ENCODE assay signal across 18 mouse cellular contexts in genomic region chr16:95259505-95259904, GRCm38 (mm10). TPM values are rescaled to one million over a fixed set of nuclear protein-coding genes. Genes with fewer than 3 reads are reported as not detected.
DNase-seq lines count a peak whose midpoint lies in the region; ATAC-seq and TF ChIP-seq lines count a peak whose summit lies in the region.
"Had no signal": no experiment of that assay in that cellular context is flagged by ENCODE, and none has a peak within 500 bp of the region (broad histone marks: within the 10 kb centered on the region; RNA-seq: fewer than 3 reads in every experiment).

No protein-coding gene starts in this region.

- no peak for DNase-seq in limb, embryonic 10.5 days (ENCODE audit: low spot score)
- DNase-seq in Patski (ENCODE audit: low read depth, low spot score): peak; percentile 75
- DNase-seq in kidney, postnatal 0 days (ENCODE audit: low spot score): no peak
- peak; percentile 50 for DNase-seq in lung, postnatal 36 days
- DNase-seq in adrenal gland, postnatal 14 days: no peak
- no peak for DNase-seq in frontal cortex, postnatal 14 days (ENCODE audit: low spot score in 2 of 2)
- DNase-seq: cerebellum, postnatal 10 days; heart, adult 18-20 months had no signal

- peaks cover 13% of the 10 kb centered on the region; the same call in 1 of the 2 replicates for H3K27me3 ChIP-seq in limb, embryonic 13.5 days
- H3K27me3 ChIP-seq in limb, embryonic 10.5 days (ENCODE audit: low read depth, poor library complexity, severe bottlenecking): peaks cover 26% of the 10 kb centered on the region
- no peaks in the 10 kb centered on the region for H3K27me3 ChIP-seq in Patski
- H3K27me3 ChIP-seq in kidney, postnatal 0 days (ENCODE audit: insufficient read depth, low read length): no peaks in the 10 kb centered on the region
- H3K27me3 ChIP-seq: forebrain, embryonic 15.5 days had no signal

- no peaks in the 10 kb centered on the region for H3K36me3 ChIP-seq in limb, embryonic 13.5 days
- H3K36me3 ChIP-seq in limb, embryonic 10.5 days: no peaks in the 10 kb centered on the region
- no peaks in the 10 kb centered on the region for H3K36me3 ChIP-seq in kidney, postnatal 0 days (ENCODE audit: insufficient read depth, low read length)
- H3K36me3 ChIP-seq: forebrain, embryonic 15.5 days; heart, embryonic 15.5 days; liver, embryonic 15.5 days had no signal

- no peak overlapping the region for H3K4me3 ChIP-seq in limb, embryonic 13.5 days
- H3K4me3 ChIP-seq in limb, embryonic 10.5 days: no peak overlapping the region
- H3K4me3 ChIP-seq in kidney, postnatal 0 days (replicated peaks; ENCODE audit: low read depth, low read length): no peak overlapping the region
- H3K4me3 ChIP-seq: erythroblast, embryonic 14.5 days; forebrain, embryonic 15.5 days; heart, embryonic 15.5 days; left cerebral cortex, adult 2 months; liver, embryonic 15.5 days; megakaryocyte, embryonic 14.5 days had no signal

- no peak overlapping the region for H3K9ac ChIP-seq in limb, embryonic 13.5 days
- H3K9ac ChIP-seq in kidney, postnatal 0 days (ENCODE audit: low read depth, low read length): no peak overlapping the region
- H3K9ac ChIP-seq: forebrain, embryonic 15.5 days; heart, embryonic 15.5 days; liver, embryonic 15.5 days had no signal

- POLR2A ChIA-PET in Patski (lab: Charles Lee): no interaction called here

- peak overlapping the region; percentile 23; the same call in 1 of the 2 replicates for H3K4me2 ChIP-seq in limb, embryonic 13.5 days (replicated peaks)
- peak overlapping the region; percentile 18; the same call in 1 of the 2 replicates for H3K4me2 ChIP-seq in kidney, postnatal 0 days (ENCODE audit: low read length)
- H3K4me2 ChIP-seq: forebrain, embryonic 15.5 days; heart, embryonic 15.5 days; liver, embryonic 15.5 days had no signal

- H3K9me3 ChIP-seq in limb, embryonic 13.5 days: no peaks in the 10 kb centered on the region
- no peaks in the 10 kb centered on the region for H3K9me3 ChIP-seq in limb, embryonic 10.5 days (replicated peaks)
- H3K9me3 ChIP-seq in kidney, postnatal 0 days (replicated peaks; ENCODE audit: low read length): no peaks in the 10 kb centered on the region
- H3K9me3 ChIP-seq: forebrain, embryonic 15.5 days; heart, embryonic 15.5 days; liver, embryonic 15.5 days; megakaryocyte, embryonic 14.5 days had no signal

- H3K4me1 ChIP-seq in limb, embryonic 13.5 days: peaks cover 59% of the 10 kb centered on the region
- peaks cover 57% of the 10 kb centered on the region for H3K4me1 ChIP-seq in limb, embryonic 10.5 days
- no peaks in the 10 kb centered on the region for H3K4me1 ChIP-seq in kidney, postnatal 0 days (replicated peaks; ENCODE audit: insufficient read depth, low read length)
- H3K4me1 ChIP-seq: forebrain, embryonic 15.5 days; liver, embryonic 15.5 days had no signal

- 24% methylated on average over 4 of the region's 4 CpGs for WGBS in limb, embryonic 13.5 days
- 18% methylated on average over 4 of the region's 4 CpGs for WGBS in limb, embryonic 10.5 days
- 21% methylated on average over 4 of the region's 4 CpGs for WGBS in kidney, postnatal 0 days

- in situ Hi-C loops in Patski (cut with MboI; ENCODE audit: low pct_unique_long_range_greater_than_20kb): no loop called here

- TF ChIP-seq CTCF in Patski (IDR thresholded peaks at IDR 0.05): no peak
- TF ChIP-seq CTCF in kidney, postnatal 0 days (IDR thresholded peaks at IDR 0.05; ENCODE audit: low read depth): no peak

- H3K27ac ChIP-seq in limb, embryonic 13.5 days: no peak overlapping the region
- no peak overlapping the region for H3K27ac ChIP-seq in limb, embryonic 10.5 days
- H3K27ac ChIP-seq in kidney, postnatal 0 days: peak overlapping the region; percentile 63
- H3K27ac ChIP-seq: forebrain, embryonic 15.5 days; heart, embryonic 15.5 days; left cerebral cortex, adult 2 months; liver, embryonic 15.5 days had no signal

- CTCF ChIA-PET in Patski (lab: Charles Lee): interaction anchor here (1.1 to 1.8 kb wide), 2 partner anchors 15 to 82 kb away, joined by 3 to 8 read pairs; no protein-coding TSS in a partner anchor

- ATAC-seq in limb, embryonic 13.5 days (ENCODE audit: low FRiP score, low read depth): no peak
- peak; percentile 76 for ATAC-seq in Patski
- ATAC-seq in kidney, postnatal 0 days (replicated peaks; ENCODE audit: low FRiP score, low read depth): peak; percentile 64
- no peak for ATAC-seq in megakaryocyte progenitor cell, adult 5-6 weeks (replicated peaks; ENCODE audit: poor library complexity)
- ATAC-seq: forebrain, embryonic 15.5 days; midbrain, embryonic 16.5 days had no signal

RNA-seq across cellular contexts. Expression of gene Kcnj15, which starts 2.1 kb away (rescaled TPM):
- polyA plus RNA-seq in limb, embryonic 13.5 days (2015; fragmentation: Nextera tagmentation; extraction: Ambion mirVana): 1.3 and 1.5 TPM in 2 replicates
- 0.49 and 0.69 TPM in 2 replicates for polyA plus RNA-seq in limb, embryonic 10.5 days (2016; fragmentation: Nextera tagmentation; extraction: Ambion mirVana)
- 0.98 TPM for polyA plus RNA-seq in Patski (2021)
- 14.7 and 15.9 TPM in 2 replicates for polyA plus RNA-seq in kidney, postnatal 0 days (2015; fragmentation: Nextera tagmentation; extraction: Ambion mirVana)
- not detected in 2 replicates for total RNA-seq in megakaryocyte progenitor cell, adult 5-6 weeks (2015)
- under 0.01 TPM in 1 of 2 replicates, not detected in the other for total RNA-seq in megakaryocyte progenitor cell, adult 5-6 weeks (2017)
- 1.0 and 1.5 TPM in 2 replicates for total RNA-seq in adrenal gland, postnatal 14 days (2021)
- total RNA-seq: hematopoietic stem cell, adult 5-6 weeks; left cerebral cortex, adult 2 months had no signal

Comparison
In these comparisons a context has a peak if more than half of its experiments do, and no peak if none do; other contexts are left out.
1. ATAC-seq: peak in Patski (single experiment) and kidney, postnatal 0 days (single experiment); none in limb, embryonic 13.5 days (single experiment) and megakaryocyte progenitor cell, adult 5-6 weeks (single experiment).
2. DNase-seq: peak in Patski (single experiment) and lung, postnatal 36 days (single experiment); none in limb, embryonic 10.5 days (single experiment), kidney, postnatal 0 days (single experiment), adrenal gland, postnatal 14 days (single experiment) and frontal cortex, postnatal 14 days (0 of 2).